Mouse (Mus musculus): ENCODE data around the gene Atp6v1a. TPM values are rescaled to one million over a fixed set of nuclear protein-coding genes. Genes with fewer than 3 reads are reported as not detected.

Atp6v1a gene
- 10 to 100 TPM; 19.1 to 30.1 TPM for total RNA-seq (2021)
- long read RNA-seq, experiment 1, full-length matches to known transcripts = 16 of 26 reads
- long read RNA-seq, experiment 1, partial matches to known transcripts = 4 of 26 reads
- long read RNA-seq, experiment 1, other reads (novel, unspliced or antisense) = 6 of 26 reads
- long read RNA-seq, experiment 2, full-length matches to known transcripts = 20 of 35 reads
- long read RNA-seq, experiment 2, partial matches to known transcripts = 4 of 35 reads
- long read RNA-seq, experiment 2, other reads (novel, unspliced or antisense) = 11 of 35 reads

DNA sequence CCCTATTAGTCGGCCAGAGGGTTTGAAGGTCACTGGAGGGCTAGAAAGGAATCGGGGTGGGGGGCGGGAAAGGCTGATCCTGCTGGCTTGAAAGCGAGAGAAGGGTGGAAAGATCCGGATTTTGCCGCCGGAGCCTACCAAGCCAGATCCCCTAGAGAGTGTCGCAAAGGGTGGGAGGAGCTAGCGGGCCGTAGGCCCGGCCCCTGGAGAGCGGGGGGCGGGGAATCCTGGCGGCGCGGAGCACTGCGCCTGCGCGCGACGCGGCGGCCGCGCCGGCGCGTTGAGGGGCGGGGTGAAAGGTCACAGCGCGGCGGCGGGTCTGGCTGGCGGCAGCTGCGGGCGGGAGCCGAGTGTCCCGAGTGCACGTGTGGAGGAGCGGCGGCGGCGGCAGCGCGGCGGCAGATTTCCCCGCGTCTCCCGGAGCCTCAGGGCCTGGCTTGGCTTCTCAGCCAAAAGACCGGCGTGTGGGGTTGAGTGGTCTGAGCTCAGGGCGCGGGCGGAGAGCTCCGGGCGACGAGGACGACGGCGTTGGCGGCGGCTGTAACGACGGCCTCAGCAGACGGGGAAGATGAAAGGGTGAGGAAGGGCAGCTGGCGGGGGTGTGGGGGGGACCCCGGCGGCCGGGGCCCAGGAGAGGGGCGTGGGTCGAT is at the start of gene Atp6v1a, which contains the start of gene Naa50:
Gene Atp6v1a, minus strand, starts transcription at position 170 of the 650 bp plus-strand sequence.
Gene Naa50, plus strand, starts transcription at position 295 of the 650 bp plus-strand sequence.
- peak; percentile 89 for DNase-seq (ENCODE audit: low spot score)

DNA sequence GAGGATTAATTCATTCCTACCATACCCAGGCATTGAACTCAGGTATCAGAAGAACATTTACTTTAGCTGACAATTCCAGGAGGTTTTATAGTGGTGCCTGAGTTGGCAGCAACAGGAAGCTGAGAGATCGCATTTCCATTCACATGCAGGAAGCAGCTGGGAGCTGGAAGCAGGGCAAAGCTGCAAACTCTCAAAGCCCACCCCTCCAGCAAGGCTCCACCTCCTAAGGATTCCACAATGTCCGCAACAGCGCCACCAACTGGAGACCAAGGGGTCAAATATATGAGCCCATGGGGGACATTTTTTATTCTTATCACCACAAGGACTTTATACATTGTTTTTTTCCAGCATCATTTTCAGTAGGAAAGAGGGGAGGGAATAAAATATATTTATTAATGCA is 49.3 kb upstream of the Atp6v1a start:
- no peak for DNase-seq (ENCODE audit: low spot score)

GRCm38 (mm10) chr16:44187172-44187571 is 47.7 kb upstream of the Atp6v1a start:
- DNase-seq (ENCODE audit: low spot score) = no peak

DNA sequence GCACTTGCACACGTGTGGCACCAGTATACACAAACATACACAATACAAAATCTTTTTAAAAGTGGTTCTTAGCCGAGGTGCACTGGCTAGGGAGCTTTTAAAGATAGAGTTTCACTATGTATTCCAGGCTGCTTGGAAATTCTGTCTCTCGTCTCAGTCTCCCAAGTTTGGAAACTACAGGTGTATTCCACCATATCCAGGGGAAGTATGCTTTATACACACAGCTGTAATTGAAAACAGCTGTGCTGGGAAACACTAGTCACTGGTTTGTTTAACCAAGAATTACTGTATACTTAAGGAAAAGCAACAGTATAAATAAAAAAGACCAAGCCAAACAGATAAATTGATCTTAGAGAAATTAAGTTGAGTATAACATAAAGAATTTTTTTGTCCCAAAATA is 45.3 kb upstream of the Atp6v1a start:
- DNase-seq (ENCODE audit: low spot score) = no peak

GRCm38 (mm10) chr16:44182597-44182996 is 43.1 kb upstream of the Atp6v1a start:
- DNase-seq (ENCODE audit: low spot score) = no peak

DNA sequence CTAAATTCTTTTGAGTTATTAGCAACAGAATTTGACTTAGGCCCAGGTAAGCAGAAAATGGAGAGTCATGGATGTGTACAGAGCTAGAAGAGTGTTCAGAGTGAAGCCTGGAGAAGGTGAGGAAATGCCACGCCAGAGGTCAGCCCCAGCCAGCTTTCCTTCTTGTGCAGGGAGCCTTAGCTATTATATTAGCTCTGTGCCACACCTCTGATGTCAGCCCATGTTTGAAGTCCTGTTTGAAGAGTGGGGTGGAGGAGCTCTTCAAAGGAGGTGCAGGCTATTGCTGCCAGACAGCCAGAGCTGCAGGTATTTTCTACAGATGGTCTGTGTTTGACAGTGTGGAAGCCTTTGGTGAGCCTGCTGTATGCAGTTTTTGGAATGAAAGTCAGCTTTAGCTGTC is 39.0 kb upstream of the Atp6v1a start:
- DNase-seq (ENCODE audit: low spot score) = no peak

GRCm38 (mm10) chr16:44176511-44176910 is 37.0 kb upstream of the Atp6v1a start:
- no peak for DNase-seq (ENCODE audit: low spot score)

DNA sequence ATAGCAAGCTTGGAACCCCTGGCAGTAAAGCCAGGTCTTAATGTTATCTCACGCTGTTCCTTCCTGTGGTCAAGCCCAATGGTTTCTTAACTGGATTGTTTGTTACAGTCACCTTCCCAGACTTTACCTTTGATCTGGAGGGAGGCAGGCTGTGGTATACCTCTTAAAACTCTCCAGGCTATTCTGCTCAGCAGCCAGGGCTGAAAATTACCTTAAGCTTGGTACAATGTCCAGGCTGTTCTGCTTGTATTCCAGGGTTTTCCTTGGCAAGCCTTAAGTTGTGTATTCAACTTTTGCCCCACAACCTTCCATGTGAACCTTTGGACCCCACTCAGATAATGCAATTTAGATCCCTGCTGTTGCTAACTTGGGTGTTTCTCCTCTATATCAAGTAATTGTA is 35.5 kb upstream of the Atp6v1a start:
- DNase-seq (ENCODE audit: low spot score) = no peak

GRCm38 (mm10) chr16:44173966-44174530 is 34.5 kb upstream of the Atp6v1a start:
- DNase-seq (ENCODE audit: low spot score) = no peak

- peak; percentile 54 for DNase-seq (ENCODE audit: low spot score)
Observed at GRCm38 (mm10) chr16:44173155-44173941, 33.8 kb upstream of the Atp6v1a start, which contains the start of gene Usf3. Gene Usf3 (plus strand): TSS chr16:44173246.

GRCm38 (mm10) chr16:44172297-44173154 is 33.0 kb upstream of the Atp6v1a start:
- peak; percentile 99 for DNase-seq (ENCODE audit: low spot score)

DNA sequence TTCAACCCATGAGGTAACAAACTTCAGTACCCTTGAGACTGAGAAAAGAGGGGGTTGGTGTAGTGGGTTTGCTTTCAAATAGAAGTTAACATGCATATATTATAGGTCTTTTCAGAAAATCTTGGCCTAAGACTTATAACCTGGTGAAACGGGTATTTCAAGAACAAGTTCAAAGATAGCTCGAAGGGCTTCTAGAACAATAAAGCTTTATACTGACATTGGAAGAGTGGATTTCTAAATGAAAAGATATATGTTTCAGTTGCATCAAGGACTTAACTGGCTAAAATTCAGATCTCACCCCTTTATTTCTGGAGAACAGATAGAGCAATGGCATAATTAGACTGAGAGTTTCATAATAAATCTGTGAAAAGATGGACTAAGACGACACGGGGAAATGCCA is 29.5 kb upstream of the Atp6v1a start:
- no peak for DNase-seq (ENCODE audit: low spot score)

DNA sequence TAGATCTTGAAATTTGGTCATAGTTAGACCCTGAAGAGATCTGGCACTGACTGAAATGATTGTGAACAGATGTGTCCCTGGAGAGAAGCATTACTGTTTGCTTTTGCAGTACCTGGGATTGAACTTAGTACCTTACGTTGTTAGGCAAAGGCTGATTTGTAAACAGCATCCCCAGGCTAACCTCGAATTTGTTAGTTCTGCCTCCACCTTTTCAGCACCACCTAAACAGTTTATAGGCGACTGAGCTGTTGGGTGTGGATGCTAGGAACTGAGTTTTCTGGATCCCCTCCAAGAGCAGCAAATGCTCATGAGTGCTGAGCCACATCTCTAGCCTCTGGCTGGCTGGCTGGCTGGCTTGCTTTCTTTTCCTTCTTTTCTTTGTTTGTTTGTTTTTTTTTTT is 25.7 kb upstream of the Atp6v1a start:
- DNase-seq (ENCODE audit: low spot score) = no peak

DNA sequence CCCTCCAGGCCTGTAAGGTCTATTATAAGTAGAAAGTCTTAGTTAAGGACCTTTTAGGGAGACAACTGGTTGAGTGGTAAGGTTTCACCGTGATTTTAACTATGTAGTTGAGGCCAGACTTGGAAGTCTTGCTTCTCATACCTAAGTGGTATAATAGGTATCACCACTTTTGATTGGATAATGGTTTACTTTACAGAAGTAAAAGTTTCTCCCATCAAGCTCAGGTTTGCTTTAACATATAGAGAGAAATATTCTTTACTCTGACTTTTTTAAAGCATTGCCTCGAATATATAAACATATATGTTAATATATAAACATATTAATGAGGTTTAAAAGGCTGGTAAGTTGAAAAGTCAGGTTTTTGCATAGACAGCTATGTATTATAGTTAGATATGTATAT is 24.3 kb upstream of the Atp6v1a start:
- no peak for DNase-seq (ENCODE audit: low spot score)

DNA sequence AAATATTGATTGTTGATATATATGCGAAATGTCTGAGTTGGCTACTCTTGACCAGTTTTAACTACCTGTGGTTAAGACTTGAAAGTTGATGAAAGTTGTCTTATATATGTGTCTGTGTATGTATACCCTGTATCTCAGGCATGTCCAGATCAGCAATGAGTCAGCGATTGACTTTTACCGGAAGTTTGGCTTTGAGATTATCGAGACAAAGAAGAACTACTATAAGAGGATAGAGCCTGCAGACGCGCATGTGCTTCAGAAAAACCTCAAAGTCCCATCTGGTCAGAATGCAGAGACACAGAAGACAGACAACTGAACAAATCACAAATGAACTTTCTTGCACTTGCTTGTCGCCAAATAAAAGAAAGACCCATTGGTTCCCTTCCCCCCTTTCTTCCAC is 19.8 kb upstream of the Atp6v1a start:
- no peak for DNase-seq (ENCODE audit: low spot score)

GRCm38 (mm10) chr16:44154497-44155057 is 15.1 kb upstream of the Atp6v1a start:
- DNase-seq (ENCODE audit: low spot score) = no peak

GRCm38 (mm10) chr16:44149002-44149767 is 9.7 kb upstream of the Atp6v1a start:
- no peak for DNase-seq (ENCODE audit: low spot score)

- peak; percentile 60 for DNase-seq (ENCODE audit: low spot score)
Observed at GRCm38 (mm10) chr16:44141483-44141882, 2.0 kb upstream of the Atp6v1a start.

GRCm38 (mm10) chr16:44140186-44140787 is 782 bp upstream of the Atp6v1a start:
- DNase-seq (ENCODE audit: low spot score) = peak; percentile 88

All from gastrocnemius, adult 18-20 months (tissue).